Mouse (Mus musculus): Measurements from ENCODE around the gene Zic1. TPM values are rescaled to one million over a fixed set of nuclear protein-coding genes. Genes with fewer than 3 reads are reported as not detected.
A peak's percentile ranks its signal among the peaks of the same experiment; 100 is the strongest.

The Zic1 gene
- total RNA-seq, 2 experiments from 2014 or later: not detected

DNA sequence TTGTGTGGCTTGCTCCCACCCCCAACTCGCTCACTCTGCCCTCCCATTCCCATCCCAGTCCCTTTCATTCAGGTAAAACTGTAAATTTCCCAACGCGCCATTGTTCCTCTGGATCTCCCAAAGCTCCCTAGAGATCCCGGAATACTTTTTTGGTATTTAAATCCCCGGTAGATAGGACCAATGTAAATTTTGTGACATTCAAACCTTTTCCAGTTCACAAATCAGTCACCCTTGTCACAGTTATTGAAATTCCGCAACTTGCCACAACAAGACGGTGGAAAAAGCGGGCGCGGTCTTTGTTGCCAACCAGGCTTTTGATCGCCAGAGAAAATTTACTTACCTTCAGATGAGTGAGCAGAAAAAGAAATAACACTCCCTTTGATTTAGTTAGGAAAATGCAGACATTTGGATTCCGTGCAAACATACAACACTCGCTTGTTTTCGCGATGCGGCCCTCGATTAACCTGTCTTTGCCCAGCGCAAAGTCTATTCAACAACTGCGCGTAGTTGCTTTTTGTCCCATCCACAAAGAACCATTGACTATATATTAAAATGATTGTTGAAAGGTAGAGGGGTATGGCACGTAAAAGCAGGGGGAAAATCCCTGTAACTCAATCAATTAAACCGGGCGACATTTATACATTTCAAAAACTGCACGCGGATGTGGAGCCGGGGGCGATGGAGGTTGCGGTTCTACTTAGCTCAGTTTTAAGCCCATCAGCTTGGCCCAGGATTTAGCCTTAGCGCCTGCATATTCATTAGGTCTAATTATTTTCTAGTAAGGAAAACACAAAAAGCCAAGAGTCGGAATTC is 1.6 kb upstream of the Zic1 start:
- DNase-seq: no peak

DNA sequence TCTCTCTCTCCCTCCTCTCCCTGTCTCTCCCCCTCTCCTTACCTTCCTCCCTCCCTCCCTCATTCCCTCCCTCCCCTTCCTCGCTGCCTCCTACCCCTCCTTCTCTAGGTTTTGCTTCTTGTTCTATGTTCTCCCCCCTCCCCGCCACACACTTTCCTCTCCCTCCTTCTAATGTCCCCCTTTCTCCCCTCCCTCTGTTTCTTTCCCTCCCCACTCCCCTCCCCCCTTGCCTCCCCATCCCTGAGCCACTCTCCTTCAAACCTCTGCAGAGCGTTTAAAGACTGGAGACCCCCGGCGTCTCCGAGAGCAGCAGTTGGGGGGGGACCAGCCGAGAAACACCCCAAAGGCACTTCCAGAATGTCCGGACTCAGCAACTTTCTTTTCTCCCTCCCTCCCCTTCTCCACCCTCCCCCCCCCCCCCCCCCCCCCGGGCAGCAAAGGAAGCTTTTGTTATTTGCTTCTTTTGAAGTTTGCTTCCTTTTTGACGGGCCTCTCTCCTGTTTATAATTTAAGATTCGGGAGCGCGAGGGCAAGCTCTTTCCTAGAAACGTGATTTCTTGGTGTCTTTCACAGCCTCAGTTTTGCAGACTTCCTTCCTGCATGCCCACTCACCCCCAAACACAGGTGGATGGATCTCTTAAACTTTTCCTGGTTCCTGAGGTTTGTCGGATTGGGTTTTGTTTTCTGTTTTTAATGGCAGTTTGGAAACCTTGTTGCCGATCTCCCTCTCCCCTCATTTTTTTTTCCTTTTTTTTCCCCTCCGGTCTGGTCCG is 802 bp upstream of the Zic1 start:
- no peak for DNase-seq

DNA sequence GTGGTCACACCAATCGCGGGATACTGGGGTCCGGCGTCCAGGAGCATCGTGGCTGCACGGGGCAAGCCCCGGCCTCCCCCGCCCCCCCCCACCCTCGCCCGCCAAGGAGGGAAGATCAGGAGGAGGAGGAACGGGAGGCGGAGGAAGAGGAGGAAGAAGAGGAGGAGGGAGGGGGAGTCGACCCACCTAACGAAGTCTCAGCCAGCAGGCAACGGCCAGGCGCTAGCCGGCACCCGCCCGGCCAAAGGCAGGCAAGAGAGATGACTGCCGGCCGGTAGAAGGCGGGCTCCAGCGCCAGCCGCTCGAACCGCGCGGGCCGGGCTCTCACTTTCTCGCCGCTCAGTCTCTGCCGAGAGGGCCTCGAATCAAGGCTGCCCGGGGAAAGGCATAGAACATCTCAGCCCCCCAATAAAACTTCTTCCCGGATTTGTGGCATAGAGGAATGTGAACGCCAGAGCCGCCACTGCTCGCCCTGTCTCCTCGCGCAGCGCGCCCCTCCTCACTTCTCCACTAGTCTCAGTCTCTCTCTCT is 574 bp downstream of the Zic1 start:
- DNase-seq: no peak

DNA sequence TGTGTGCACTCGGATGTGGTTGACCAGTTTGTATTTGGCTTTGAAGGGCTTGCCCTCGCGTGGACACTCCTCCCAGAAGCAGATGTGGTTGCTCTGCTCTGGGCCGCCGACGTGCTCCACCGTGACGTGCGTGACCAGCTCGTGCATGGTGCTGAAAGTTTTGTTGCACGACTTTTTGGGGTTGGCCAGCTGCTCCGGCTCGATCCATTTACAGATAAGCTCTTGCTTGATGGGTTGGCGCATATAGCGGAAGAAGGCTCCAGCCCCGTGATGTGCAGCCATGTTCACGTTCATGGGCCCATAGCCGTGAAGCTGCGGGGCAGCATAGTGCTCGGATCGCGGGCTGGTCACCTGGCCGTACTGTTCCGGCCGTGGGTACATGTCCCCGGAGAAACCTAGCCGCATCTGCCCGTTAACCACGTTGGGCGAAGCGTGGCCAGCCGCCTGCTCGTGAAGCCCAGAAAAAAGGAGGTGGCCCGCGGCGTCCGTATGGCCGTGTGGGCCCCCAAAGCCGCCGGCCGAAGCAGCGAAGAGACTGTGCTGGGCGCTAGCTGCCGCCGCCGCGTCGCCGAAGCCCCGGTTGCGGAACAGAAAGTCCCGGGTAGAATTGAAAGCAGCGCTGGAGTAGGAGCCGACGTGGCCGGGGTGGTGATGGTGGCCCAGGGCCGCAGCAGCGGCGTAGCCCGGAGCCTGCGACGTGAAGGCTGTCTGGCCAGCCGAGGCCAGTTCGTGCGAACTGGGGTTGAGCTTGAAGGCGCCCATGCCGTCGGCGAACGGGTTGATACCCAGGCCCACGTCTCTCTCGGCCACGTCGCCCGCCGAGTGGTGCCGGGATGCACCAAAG is 1.3 kb downstream of the Zic1 start:
- no peak for DNase-seq

DNA sequence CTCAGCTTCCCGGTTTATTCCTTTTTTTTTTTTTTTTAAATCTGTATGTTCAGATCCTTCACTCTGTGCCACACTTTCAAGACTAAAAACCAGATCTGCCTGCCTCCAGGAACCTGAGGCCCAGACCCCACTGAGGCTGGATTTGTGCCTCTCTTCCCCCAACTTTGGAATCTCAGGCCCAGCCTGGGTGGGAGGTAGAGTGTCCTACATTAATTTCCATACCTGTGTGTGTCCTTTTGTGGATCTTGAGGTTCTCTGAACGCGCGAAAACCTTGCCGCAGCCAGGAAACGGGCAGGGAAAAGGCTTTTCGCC is 1.8 kb downstream of the Zic1 start:
- DNase-seq: no peak

DNA sequence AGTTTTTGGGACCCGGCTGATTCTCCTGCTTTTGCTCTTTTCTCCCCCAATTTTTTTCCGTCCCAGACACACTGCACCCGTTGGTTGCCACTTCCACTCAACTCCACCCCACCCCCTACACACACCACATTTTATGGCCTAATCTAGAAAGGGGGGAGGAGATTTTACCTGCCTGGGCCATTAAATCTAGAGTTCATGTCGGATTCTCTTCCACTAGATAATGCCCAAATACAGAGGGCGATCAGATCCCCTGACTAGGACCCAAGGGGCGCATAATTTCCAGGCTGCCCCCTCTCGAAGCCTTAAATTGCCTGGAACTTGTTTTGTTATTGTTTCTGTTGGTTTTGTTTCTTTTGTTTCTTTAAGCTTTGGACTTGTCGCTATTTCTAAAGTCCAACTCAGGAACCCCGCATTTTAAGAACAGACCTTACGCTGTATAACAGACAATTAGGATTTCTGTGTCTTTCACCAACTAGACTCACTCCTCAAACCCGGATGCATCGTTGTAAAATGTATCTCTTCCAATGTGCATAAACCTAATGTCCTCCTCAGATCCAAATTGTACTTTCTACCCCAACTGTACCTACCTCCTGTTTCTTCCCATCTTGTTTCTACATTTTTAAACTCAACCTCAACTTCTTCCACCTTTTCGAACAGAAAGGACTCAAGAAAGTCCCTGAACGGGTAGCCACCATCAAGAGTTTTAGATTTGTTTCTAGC is 2.4 kb downstream of the Zic1 start:
- DNase-seq: no peak

DNA sequence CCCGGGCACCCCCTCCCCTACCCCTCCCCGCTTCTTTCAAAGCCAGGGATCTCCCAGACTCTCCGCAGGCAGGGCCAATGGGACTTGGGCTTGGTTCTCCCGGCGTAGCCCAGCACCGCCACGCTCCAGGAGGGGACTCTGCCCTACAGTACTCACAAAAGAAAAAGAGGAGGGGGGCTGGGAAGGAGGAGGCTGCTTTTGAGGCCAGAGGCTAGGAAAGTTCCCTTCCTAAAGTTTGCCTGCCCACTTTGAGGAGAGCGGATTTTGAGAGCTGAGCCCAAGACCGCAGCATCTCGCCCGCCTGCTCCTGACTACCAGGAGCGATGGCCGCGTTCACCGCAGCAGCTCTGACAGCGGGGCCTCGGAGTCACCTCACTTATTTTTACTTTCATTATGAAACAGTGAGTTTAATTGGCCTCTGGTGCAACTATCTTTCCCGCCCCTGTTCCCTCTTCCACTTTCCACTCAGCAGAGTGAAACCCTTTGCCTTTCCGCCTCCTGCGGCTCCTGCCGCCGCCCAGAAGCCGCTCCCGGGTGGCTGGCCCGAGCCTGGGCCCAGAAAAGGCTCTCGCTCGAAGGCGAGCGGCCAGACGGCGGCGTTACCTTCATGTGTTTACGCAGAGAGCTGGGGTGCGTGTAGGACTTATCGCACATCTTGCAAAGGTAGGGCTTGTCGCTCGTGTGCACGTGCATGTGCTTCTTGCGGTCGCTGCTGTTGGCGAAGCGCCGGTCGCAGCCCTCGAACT is 3.6 kb downstream of the Zic1 start, which contains the start of gene Zic4:
Gene Zic4 (plus strand): TSS at position 558 of the 746 bp plus-strand sequence.
- DNase-seq: peak in 1 of 2 experiments; percentile 34

DNA sequence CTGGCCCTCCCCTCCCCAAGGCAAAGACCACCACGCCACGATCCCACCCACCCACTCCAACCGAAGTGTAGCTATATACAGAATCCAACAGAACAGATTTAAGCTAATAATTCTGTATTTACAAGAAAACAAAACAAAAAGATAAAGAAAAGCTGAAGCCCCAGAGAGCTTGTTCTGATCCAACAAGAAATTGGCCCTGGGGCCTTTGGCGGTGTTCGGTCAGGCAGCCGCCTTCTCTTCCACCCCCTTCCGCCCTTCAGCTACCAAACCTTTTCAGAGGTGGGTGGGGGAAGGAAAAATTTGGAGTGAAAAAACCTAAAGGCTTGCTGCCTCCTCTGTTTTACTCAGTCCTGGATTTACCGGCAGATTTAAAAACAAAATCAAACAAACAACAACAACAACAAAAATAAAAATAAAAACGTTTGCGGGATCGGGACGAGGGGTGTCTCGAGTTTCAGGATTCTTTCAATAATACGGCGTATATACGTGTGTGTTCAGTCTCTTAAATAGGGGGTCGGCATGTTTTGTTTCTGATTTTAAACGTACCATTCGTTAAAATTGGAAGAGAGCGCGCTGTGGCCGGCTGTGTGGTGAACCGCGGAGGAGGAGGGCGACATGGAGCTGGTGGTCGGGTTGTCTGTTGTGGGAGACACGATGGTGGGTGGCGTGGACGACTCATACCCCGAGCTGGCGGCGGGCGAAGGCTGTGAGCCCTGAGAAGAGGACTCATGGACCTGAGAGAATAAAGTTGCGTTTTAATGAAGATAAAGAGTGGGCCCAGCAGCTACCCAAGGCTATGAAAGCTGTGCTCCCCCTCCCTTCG is 4.4 kb downstream of the Zic1 start:
- DNase-seq: no peak

DNA sequence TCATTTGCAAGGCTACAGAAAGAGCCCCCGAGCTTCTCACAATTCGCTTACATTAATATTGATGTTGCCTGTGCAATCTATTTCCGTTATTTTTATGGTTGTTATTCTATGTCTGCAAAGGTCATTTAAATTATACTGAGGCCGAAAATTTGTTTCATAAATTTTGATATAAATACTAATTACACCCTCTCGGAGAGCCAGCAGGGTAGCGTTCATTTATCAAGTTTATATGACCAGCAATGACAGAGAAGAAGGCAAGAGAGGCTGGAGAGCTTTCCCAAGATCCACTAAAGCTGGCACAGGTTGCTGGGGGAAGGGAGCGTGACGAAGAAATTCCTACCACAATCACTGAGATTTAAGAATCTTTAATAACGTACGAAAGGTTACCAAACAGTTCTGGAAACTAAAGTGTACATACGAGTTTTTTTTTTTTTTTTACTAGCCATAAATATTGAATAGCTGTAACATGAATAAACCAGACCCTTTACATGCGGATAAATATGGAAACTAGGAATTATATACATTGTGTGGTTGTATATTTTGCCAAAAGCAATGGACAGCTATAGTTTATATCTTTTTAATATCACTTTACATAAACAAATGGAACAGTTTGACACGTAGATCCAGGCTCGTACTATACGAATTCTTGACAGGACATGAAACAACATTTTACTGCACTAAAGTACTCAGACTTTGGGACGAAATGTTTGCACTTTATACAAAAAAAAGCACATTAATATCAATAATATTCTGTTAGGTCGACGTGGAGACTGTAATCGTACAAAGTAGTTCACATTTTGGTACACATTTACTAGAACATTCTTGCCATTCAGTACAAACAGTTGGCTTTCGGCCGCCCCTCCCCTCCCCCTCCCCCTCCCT is 5.2 kb downstream of the Zic1 start:
- no peak for DNase-seq

DNA sequence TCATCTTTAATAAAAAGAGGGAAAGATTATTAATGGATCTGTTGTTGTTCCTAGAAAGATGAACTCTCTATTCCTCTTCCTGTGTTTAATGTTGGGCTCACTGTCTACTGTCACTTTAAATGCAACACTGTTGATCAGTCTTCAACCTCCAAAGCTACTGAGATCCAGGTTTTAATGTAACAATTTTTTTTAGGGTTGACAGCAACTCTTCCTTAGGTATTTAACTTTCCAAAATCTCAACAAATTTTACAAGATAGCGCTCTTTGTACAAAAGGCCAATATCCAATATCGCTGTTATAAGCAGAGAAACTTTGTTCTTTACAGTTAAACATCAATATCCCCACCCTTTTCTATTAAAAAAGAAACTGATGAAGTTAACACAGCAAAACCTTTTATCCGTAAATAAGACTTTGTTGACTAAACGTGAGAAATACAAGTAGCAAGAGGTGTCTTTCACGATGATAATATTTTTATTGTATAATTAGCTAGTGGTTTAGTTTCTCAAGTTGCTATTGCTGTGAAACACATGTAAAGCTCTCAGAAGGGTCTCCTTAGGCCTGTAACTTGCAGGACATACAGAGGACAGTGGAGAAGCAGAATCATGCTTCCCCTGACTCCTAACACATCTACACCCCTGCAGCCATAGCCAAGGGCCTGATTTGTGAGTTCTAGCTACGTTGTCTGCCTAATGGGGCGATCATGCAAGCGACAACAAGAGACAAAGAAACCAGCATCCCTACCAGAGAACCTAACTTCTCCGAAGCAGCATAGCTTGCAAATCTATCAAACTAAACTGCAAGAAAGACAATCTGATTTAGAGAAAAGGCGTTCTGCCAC is 6.5 kb downstream of the Zic1 start:
- DNase-seq: no peak

DNA sequence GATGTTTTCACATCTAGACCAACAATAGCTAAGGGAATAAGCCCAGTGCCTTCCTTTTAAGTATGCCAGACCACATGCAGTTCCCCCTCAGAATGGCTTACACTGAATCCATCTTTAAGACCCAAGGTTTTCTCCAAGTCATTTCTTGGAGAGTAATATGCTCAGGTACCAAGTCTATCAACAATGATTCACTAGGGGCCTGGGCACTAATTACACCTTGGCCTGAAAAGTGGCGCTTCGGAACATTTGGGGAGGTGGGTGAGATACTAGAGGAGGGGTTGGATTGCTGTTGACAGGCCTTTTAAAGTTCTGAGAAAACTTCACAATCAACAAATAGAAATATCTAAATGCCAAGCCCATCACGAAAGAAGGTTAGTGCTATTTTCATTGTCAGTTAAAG is 8.3 kb downstream of the Zic1 start:
- no peak for DNase-seq

DNA sequence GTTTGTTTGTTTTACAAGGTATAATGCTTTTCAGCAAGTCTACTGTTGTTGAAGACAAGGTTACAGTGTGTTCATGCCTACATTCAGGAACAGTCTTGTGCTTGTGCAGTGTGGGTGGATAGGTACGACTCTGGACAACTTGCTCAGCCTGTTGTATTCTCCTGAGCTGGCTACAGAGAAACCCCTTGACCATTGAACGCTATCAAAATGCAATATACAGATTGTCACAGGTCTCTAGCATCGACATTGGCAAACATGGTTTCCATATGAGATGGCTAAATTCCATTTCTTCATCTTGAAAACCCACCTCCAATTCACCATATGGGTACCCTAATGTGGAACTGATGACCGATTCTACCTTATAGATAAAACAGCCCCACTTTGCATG is 9.3 kb downstream of the Zic1 start:
- DNase-seq: no peak

DNA sequence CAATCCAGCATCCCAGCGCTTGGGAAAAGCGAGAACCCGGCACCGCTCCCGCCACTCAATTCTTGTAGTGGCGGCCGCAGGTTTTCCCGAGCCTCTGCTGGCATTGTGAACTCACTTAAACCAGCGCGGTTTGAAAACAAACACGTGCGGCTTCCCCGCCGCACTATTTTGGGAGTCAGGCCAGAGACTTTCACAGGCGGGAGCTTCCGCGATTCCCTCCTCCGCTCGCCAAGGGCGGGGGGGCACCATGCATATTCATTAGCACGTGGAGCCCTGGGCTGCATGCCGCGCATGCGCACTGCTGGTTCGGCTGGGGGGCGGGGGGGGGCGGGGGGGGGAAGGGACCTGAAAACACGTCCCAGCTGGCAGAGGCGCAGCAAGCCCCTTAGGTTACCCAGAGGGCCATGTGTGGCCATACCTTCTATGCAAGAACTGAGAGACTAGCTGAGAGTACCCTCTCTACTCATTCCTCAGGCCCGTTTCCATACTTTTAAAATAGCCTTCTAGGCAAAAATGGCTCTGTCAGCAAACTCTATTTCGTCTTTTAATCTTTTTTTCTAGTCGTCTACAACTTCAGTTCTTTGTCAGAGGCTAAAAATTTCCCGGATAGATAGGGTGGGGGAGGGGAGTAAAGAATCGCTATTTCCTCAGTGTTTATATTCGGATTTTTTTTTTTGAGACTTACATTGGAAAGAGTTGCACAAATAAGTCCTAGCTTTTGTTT is 9.8 kb downstream of the Zic1 start:
- DNase-seq: no peak

DNA sequence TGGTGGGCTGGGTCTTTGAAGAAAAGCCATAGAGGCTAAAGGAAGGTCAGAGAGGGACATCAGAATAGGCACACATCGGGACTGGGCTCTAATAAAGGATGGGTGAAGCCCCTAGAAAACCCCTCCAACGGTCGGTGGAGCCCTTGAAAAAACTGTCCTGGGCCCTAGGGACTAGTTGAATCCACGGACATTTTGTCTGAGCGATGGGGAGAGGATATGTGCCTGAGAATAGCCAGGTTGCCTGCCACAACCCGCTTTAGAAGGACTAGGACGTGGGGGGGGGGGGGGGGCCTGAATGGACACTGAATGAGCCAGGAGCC is 10.4 kb downstream of the Zic1 start:
- DNase-seq: no peak

DNA sequence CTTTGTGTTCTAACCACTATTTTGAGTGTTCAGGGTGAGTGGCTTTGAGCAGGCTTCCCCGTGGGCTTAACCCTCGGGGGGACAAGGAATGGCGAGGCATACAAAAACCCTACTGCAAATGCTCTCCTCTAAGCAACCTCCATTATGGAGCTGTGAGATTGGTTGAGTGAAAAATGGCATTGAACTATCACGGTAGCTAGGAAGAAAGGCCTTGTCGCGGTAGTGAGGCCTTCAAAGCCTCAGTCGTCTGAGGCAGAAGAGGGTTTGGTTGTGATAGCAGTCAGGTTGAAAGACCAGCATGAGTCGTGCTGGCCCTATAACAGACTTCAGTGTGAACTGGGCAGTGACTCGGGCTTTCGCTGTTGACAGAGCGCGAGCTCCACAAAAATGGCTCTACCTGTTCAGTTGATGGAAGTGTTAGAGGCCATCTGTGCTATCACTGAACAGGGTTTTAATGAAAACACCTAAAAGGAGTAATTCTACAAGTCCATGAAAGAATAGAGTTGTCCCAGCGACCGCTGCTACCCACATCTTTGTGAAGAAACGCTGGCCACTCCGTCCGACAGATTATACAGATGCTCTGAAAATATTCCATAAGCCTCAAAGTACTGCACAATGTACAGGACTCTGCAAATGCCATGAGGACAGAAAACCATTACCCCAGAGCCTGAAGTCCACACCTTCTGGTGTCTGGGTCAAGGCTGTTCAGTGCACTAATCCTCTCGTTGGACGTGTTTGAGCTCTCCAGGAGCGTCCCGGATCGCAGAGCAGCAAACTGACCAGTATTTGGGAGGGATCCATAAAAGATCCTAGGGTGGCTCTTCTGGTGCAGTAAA is 11.0 kb downstream of the Zic1 start:
- no peak for DNase-seq

DNA sequence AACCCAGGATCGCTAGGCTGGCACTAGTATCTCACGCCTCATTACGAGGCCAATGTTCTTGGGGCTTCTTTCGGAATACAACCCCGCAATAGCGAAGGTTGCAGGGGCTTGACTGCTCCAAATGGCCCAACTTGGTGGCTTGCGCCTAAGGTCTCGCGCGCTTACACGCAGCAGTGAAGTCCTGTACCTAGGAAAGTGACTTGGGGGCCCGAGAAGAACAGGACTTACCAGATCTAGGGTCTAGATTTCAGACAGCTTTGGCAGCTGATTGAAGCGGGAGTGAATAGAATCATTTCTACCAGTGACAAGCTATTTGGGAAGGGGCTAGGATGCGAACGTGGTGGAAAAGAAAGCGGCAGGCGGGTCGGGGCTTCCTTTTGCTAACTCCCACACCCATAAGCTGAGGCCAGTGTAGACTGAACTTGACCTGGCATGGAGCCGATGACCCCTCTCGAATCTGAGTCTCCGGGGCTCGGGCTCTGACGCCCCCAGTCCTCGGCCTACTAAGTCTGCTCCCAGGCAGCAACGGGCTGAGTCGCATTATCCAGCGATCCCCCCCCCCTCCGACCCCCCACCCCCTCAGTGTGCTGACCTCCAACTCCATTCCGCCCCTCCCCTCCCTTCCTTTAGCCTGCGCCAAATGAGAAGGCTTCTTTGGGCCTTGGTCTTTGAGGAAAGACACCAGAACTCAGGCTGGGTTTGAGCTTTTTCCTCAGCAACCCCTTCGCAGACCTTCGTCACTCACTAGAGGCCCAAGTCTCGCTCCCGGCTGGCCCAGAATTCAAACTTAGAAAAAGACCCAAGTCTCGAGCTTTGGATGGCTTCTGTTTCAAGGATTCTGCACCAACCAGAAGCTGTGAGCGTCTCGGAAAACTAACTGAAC is 11.8 kb downstream of the Zic1 start:
- no peak for DNase-seq

Data from heart, adult 18-20 months (tissue).